ENCODE assay signal across 16 mouse cellular contexts in the genomic region with DNA sequence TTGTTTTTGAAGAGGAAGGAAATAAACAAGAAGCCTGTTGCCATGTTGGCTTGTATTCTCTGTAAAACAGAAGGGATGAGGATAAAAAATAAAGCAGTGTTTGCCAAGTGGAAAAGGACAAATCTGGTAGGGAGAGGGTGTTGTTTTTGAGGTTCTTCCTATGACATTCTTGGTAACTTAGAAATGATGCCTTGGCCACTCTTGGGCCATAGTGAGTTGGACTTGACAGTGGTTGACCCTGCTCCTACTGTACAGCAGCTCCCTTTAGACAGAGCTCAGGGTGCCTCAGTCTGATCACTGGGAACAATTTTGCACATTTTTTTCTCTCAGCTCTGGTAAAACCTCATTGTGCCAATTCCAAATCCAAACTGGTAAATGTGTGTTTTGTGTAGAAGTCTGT.
A peak's percentile ranks its signal among the peaks of the same experiment; 100 is the strongest.
DNase-seq lines count a peak whose midpoint lies in the region; TF ChIP-seq lines count a peak whose summit lies in the region.
"Had no signal": no experiment of that assay in that cellular context is flagged by ENCODE, and none has a peak within 500 bp of the region (broad histone marks: within the 10 kb centered on the region; RNA-seq: fewer than 3 reads in every experiment).

No protein-coding gene starts in this region.

- peak; percentile 75 for DNase-seq in heart, adult 11 months
- no peak for DNase-seq in heart, adult 9 months (ENCODE audit: low spot score in 2 of 2)
- DNase-seq in brain, adult 2 months (ENCODE audit: low read depth, low spot score), result peak; percentile 39
- DNase-seq in layer of hippocampus, adult 9-10 months (ENCODE audit: low spot score), result peak; percentile 29
- DNase-seq in thymus, adult 2 months, result no peak
- no peak for DNase-seq in embryo, embryonic 11 days
- DNase-seq: adrenal gland, adult 8-10 months; adrenal gland, postnatal 36 days; cerebellum, adult 11-12 months; cerebellum, postnatal 10 days; gastrocnemius, postnatal 36 days; heart, adult 18-20 months; heart, postnatal 14 days had no signal

- H3K4me3 ChIP-seq in thymus, adult 2 months (ENCODE audit: control insufficient read depth, insufficient read depth, low read length), result no peak overlapping the region
- H3K4me3 ChIP-seq: embryonic facial prominence, embryonic 12.5 days; heart, embryonic 15.5 days had no signal

- no peaks in the 10 kb centered on the region for H3K4me1 ChIP-seq in thymus, adult 2 months (replicated peaks; ENCODE audit: control insufficient read depth, insufficient read depth, low read length)
- H3K4me1 ChIP-seq: embryonic facial prominence, embryonic 12.5 days; heart, embryonic 15.5 days had no signal

- TF ChIP-seq POLR2A in thymus, adult 2 months (IDR thresholded peaks at IDR 0.05; ENCODE audit: control insufficient read depth, extremely low read depth, insufficient read depth, low read length, poor library complexity), result no peak

- no peaks in the 10 kb centered on the region for H3K27me3 ChIP-seq in thymus, adult 2 months (ENCODE audit: control insufficient read depth, insufficient read depth, low read length)
- H3K27me3 ChIP-seq: embryonic facial prominence, embryonic 12.5 days; heart, embryonic 15.5 days had no signal

- no peak overlapping the region for H3K27ac ChIP-seq in thymus, adult 2 months (ENCODE audit: control insufficient read depth, insufficient read depth, low read length)
- H3K27ac ChIP-seq: embryonic facial prominence, embryonic 12.5 days; heart, embryonic 15.5 days; hindbrain, embryonic 14.5 days had no signal

- no peak for TF ChIP-seq CTCF in thymus, adult 2 months (IDR thresholded peaks at IDR 0.05; ENCODE audit: borderline replicate concordance, control insufficient read depth, extremely low read depth, insufficient read depth, low read length, poor library complexity)

- no peaks in the 10 kb centered on the region for H3K36me3 ChIP-seq in thymus, adult 2 months (ENCODE audit: control insufficient read depth, insufficient read depth, low read length)
- H3K36me3 ChIP-seq: embryonic facial prominence, embryonic 12.5 days had no signal

Comparison
In these comparisons a context has a peak if more than half of its experiments do, and no peak if none do; other contexts are left out.
1. DNase-seq: peak in heart, adult 11 months (single experiment), brain, adult 2 months (single experiment) and layer of hippocampus, adult 9-10 months (single experiment); none in heart, adult 9 months (0 of 2), thymus, adult 2 months (single experiment) and embryo, embryonic 11 days (single experiment).